Mouse (Mus musculus) G1E (cell line): ENCODE measurements around the gene Klk1b3.

Experiments used
- CTCF ChIP-seq: IDR thresholded peaks from 2 replicates; pipeline ENCODE4 v1.5.1; 2012; ENCODE audit warnings: low read depth, low read length, inconsistent platforms, mixed read lengths
- GATA1 ChIP-seq: IDR thresholded peaks from 2 replicates; pipeline ENCODE4 v1.6.1; 2012; ENCODE audit warnings: borderline replicate concordance, low read length, inconsistent platforms, mixed read lengths
- GATA2 ChIP-seq: IDR thresholded peaks from 2 replicates; pipeline ENCODE4 v1.6.1; 2012; ENCODE audit warnings: low read depth, low read length, inconsistent platforms, borderline replicate concordance
- POLR2AphosphoS5 ChIP-seq: IDR thresholded peaks from 2 replicates; pipeline ENCODE4 v1.6.1; 2012; ENCODE audit warnings: low read depth, low read length, inconsistent platforms; ENCODE audit not compliant: insufficient replicate concordance
- TAL1 ChIP-seq: conservative IDR thresholded peaks from 2 replicates; pipeline ENCODE4 v1.6.1; 2012; ENCODE audit warnings: low read depth, low read length, inconsistent platforms, mixed read lengths

DNA sequence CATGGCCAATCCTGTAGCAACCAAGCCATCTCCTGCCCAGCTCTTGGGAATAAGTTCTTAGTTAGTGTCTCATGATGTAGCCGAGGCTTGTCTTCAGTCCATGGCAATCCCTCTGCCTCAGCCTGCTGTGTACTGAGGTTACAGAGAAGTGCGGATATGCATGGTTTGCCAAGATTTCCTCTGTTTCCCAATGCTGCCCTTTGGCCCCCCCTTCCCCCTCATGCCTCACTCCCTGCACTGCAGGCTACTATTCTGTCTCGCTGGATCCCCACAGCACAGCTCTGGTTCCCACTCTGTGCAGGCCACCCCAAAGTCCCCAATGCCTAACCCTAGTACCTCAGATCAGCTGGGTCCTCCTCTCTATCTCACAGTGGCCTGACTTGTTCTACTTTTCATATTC, 10.3 kb downstream of the Klk1b3 start:
- no peak for TF ChIP-seq CTCF
- TF ChIP-seq TAL1 = no peak
- no peak for TF ChIP-seq GATA1
- TF ChIP-seq POLR2AphosphoS5 = no peak
- TF ChIP-seq GATA2 = no peak
